Mouse (Mus musculus) ES-E14 (cell line): ENCODE data around the gene Tgfb1.

Experiments used
- CHD2 ChIP-seq: IDR thresholded peaks from 2 replicates; pipeline ENCODE4 v1.6.1; 2014; ENCODE audit warnings: mild to moderate bottlenecking, low read depth, low read length, inconsistent platforms
- MAFK ChIP-seq: IDR thresholded peaks from 2 replicates; pipeline ENCODE4 v1.6.1; 2014; ENCODE audit warnings: mild to moderate bottlenecking, low read depth, low read length, inconsistent platforms; ENCODE audit not compliant: insufficient read depth
- ZNF384 ChIP-seq: IDR thresholded peaks from 2 replicates; pipeline ENCODE4 v1.6.1; 2012; ENCODE audit warnings: low read depth, low read length, inconsistent platforms

GRCm38 (mm10) chr7:25679971-25680370 lies 6.8 kb upstream of the Tgfb1 start:
- TF ChIP-seq CHD2 = no peak
- TF ChIP-seq MAFK = no peak
- TF ChIP-seq ZNF384 = no peak
